Mouse (Mus musculus) heart, embryonic 10.5 days (tissue): ENCODE measurements around the gene Trp53inp2. TPM values are rescaled to one million over a fixed set of nuclear protein-coding genes. Genes with fewer than 3 reads are reported as not detected.

ENCODE experiments used
- DNase-seq: peaks from one replicate; pipeline ENCODE4 v3.0.0-alpha.2; 2017; ENCODE audit warnings: low spot score
- H3K27ac ChIP-seq: fragments of 300-500 bp; sonication (generic); 2 replicates; pipeline ENCODE4 v1.5.1; 2016; ENCODE audit warnings: mild to moderate bottlenecking
- H3K27me3 ChIP-seq: fragments of 300-500 bp; sonication (generic); 2 replicates; pipeline ENCODE4 v1.6.1; 2016; ENCODE audit warnings: mild to moderate bottlenecking; ENCODE audit not compliant: poor library complexity, insufficient read depth, severe bottlenecking
- H3K36me3 ChIP-seq: fragments of 300-500 bp; sonication (generic); 2 replicates; pipeline ENCODE4 v1.6.1; 2016; ENCODE audit warnings: mild to moderate bottlenecking, moderate library complexity
- H3K4me1 ChIP-seq: fragments of 300-500 bp; sonication (generic); 2 replicates; pipeline ENCODE4 v1.6.1; 2016; ENCODE audit warnings: mild to moderate bottlenecking
- H3K4me3 ChIP-seq: fragments of 300-500 bp; sonication (generic); 2 replicates; pipeline ENCODE4 v1.5.1; 2016; ENCODE audit warnings: mild to moderate bottlenecking, moderate library complexity
- H3K9me3 ChIP-seq: fragments of 300-500 bp; sonication (generic); 2 replicates; pipeline ENCODE4 v1.6.1; 2016; ENCODE audit warnings: mild to moderate bottlenecking, moderate library complexity
- WGBS: fragments of 180-500 bp; shearing (Covaris S2); methylation state at CpG from one replicate; pipeline ENCODE4 v1.1.7; 2016; 5-methylcytosine and 5-hydroxymethylcytosine counted together
- polyA plus RNA-seq: library from polyadenylated mRNA; unstranded; fragments of >200 nt; fragmentation: Nextera tagmentation; extraction: Ambion mirVana; gene quantifications from 2 replicates; pipeline ENCODE4 v1.2.1, GENCODE M21; 2016

The Trp53inp2 gene
- 61.4 and 118 TPM in 2 replicates for polyA plus RNA-seq

- Histone ChIP-seq H3K4me1 (peaks cover 25% of the 10 kb centered on the region), H3K36me3 (peaks cover 5% of the 10 kb centered on the region), H3K27ac (peak within 1 kb of the TSS; percentile 99), H3K4me3 (peak within 1 kb of the TSS; percentile 92), H3K27me3 (peaks cover 24% of the 10 kb centered on the region), H3K9me3 (no peaks in the 10 kb centered on the region)
- WGBS = 51% methylated on average over 8 of the region's 8 CpGs
- DNase-seq = no peak
Observed at GRCm38 (mm10) chr2:155380261-155381059, at the start of gene Trp53inp2. Gene Trp53inp2 (plus strand): TSS chr2:155381059.

GRCm38 (mm10) chr2:155331351-155331750 is 49.5 kb upstream of the Trp53inp2 start:
- Histone ChIP-seq H3K9me3 (no peaks in the 10 kb centered on the region), H3K27me3 (no peaks in the 10 kb centered on the region), H3K27ac (no peak overlapping the region), H3K4me3 (no peak overlapping the region), H3K36me3 (peaks cover 64% of the 10 kb centered on the region), H3K4me1 (no peaks in the 10 kb centered on the region)
- 90% methylated on average over 4 of the region's 4 CpGs for WGBS
- DNase-seq = no peak

- Histone ChIP-seq H3K4me1 (no peaks in the 10 kb centered on the region), H3K27me3 (no peaks in the 10 kb centered on the region), H3K4me3 (no peak overlapping the region), H3K36me3 (peaks cover 50% of the 10 kb centered on the region), H3K27ac (no peak overlapping the region), H3K9me3 (no peaks in the 10 kb centered on the region)
- no peak for DNase-seq
- 88% methylated on average over 1 of the region's 1 CpGs for WGBS
Observed at GRCm38 (mm10) chr2:155333421-155333820, 47.4 kb upstream of the Trp53inp2 start.

- H3K9me3 ChIP-seq = no peaks in the 10 kb centered on the region
- 75% methylated on average over 1 of the region's 1 CpGs for WGBS
- H3K27ac ChIP-seq = no peak overlapping the region
- no peak overlapping the region for H3K4me3 ChIP-seq
- H3K36me3 ChIP-seq = peaks cover 46% of the 10 kb centered on the region
- no peaks in the 10 kb centered on the region for H3K27me3 ChIP-seq
- no peak for DNase-seq
- H3K4me1 ChIP-seq = no peaks in the 10 kb centered on the region
Observed at GRCm38 (mm10) chr2:155335231-155335630, 45.6 kb upstream of the Trp53inp2 start.

GRCm38 (mm10) chr2:155336254-155336653 is 44.6 kb upstream of the Trp53inp2 start:
- no peaks in the 10 kb centered on the region for H3K9me3 ChIP-seq
- peaks cover 37% of the 10 kb centered on the region for H3K36me3 ChIP-seq
- 93% methylated on average over 3 of the region's 3 CpGs for WGBS
- no peak overlapping the region for H3K27ac ChIP-seq
- no peak overlapping the region for H3K4me3 ChIP-seq
- no peaks in the 10 kb centered on the region for H3K27me3 ChIP-seq
- no peak for DNase-seq
- H3K4me1 ChIP-seq = no peaks in the 10 kb centered on the region

GRCm38 (mm10) chr2:155340166-155340565 is 40.7 kb upstream of the Trp53inp2 start:
- Histone ChIP-seq H3K36me3 (peaks cover 30% of the 10 kb centered on the region; the same call in 1 of the 2 replicates), H3K27ac (no peak overlapping the region), H3K4me1 (no peaks in the 10 kb centered on the region), H3K4me3 (no peak overlapping the region), H3K9me3 (no peaks in the 10 kb centered on the region), H3K27me3 (no peaks in the 10 kb centered on the region)
- no peak for DNase-seq

- Histone ChIP-seq H3K27me3 (no peaks in the 10 kb centered on the region), H3K4me3 (no peak overlapping the region), H3K9me3 (no peaks in the 10 kb centered on the region), H3K27ac (no peak overlapping the region), H3K36me3 (peaks cover 32% of the 10 kb centered on the region), H3K4me1 (no peaks in the 10 kb centered on the region)
- no peak for DNase-seq
- WGBS = 80% methylated on average over 1 of the region's 1 CpGs
Observed at GRCm38 (mm10) chr2:155346670-155347069, 34.2 kb upstream of the Trp53inp2 start.

GRCm38 (mm10) chr2:155354402-155354801 is 26.5 kb upstream of the Trp53inp2 start:
- no peaks in the 10 kb centered on the region for H3K27me3 ChIP-seq
- H3K36me3 ChIP-seq = peaks cover 7% of the 10 kb centered on the region
- WGBS = 85% methylated on average over 3 of the region's 3 CpGs
- no peak overlapping the region for H3K27ac ChIP-seq
- no peak for DNase-seq
- peaks cover 9% of the 10 kb centered on the region; the same call in 1 of the 2 replicates for H3K4me1 ChIP-seq
- H3K9me3 ChIP-seq = no peaks in the 10 kb centered on the region
- H3K4me3 ChIP-seq = no peak overlapping the region

- peaks cover 9% of the 10 kb centered on the region; the same call in 1 of the 2 replicates for H3K4me1 ChIP-seq
- no peaks in the 10 kb centered on the region for H3K27me3 ChIP-seq
- peak within 1 kb of the TSS; percentile 91 for H3K27ac ChIP-seq
- no peaks in the 10 kb centered on the region for H3K36me3 ChIP-seq
- WGBS = under 1% methylated on average over 38 of the region's 38 CpGs
- peak; percentile 98 for DNase-seq
- peak within 1 kb of the TSS; percentile 89 for H3K4me3 ChIP-seq
- H3K9me3 ChIP-seq = no peaks in the 10 kb centered on the region
Observed at GRCm38 (mm10) chr2:155356971-155357591, 23.8 kb upstream of the Trp53inp2 start, which contains the start of gene Pigu. Gene Pigu (minus strand): TSS chr2:155357430.

GRCm38 (mm10) chr2:155357686-155358399 is 23.0 kb upstream of the Trp53inp2 start:
- Histone ChIP-seq H3K9me3 (no peaks in the 10 kb centered on the region), H3K36me3 (no peaks in the 10 kb centered on the region), H3K27ac (peak overlapping the region; percentile 91), H3K4me3 (peak overlapping the region; percentile 89), H3K4me1 (peaks cover 9% of the 10 kb centered on the region; the same call in 1 of the 2 replicates), H3K27me3 (no peaks in the 10 kb centered on the region)
- 27% methylated on average over 14 of the region's 14 CpGs for WGBS
- DNase-seq = no peak

GRCm38 (mm10) chr2:155367635-155368284 is 13.1 kb upstream of the Trp53inp2 start:
- H3K9me3 ChIP-seq = no peaks in the 10 kb centered on the region
- no peak for DNase-seq
- 70% methylated on average over 7 of the region's 7 CpGs for WGBS
- H3K36me3 ChIP-seq = no peaks in the 10 kb centered on the region
- peaks cover 4% of the 10 kb centered on the region; the same call in 1 of the 2 replicates for H3K27me3 ChIP-seq
- no peak overlapping the region for H3K27ac ChIP-seq
- H3K4me1 ChIP-seq = peaks cover 20% of the 10 kb centered on the region
- H3K4me3 ChIP-seq = no peak overlapping the region

GRCm38 (mm10) chr2:155369333-155369883 is 11.5 kb upstream of the Trp53inp2 start:
- H3K36me3 ChIP-seq = no peaks in the 10 kb centered on the region
- WGBS = 45% methylated on average over 7 of the region's 7 CpGs
- H3K27ac ChIP-seq = peak overlapping the region; percentile 56; the same call in 1 of the 2 replicates
- no peaks in the 10 kb centered on the region for H3K9me3 ChIP-seq
- no peak overlapping the region for H3K4me3 ChIP-seq
- DNase-seq = no peak
- peaks cover 22% of the 10 kb centered on the region for H3K4me1 ChIP-seq
- H3K27me3 ChIP-seq = no peaks in the 10 kb centered on the region
